Mouse (Mus musculus): ENCODE measurements around the gene Ap1s3. TPM values are rescaled to one million over a fixed set of nuclear protein-coding genes. Genes with fewer than 3 reads are reported as not detected.

The Ap1s3 gene
- polyA plus RNA-seq, 1 experiment from 2014 or later: not detected

DNA sequence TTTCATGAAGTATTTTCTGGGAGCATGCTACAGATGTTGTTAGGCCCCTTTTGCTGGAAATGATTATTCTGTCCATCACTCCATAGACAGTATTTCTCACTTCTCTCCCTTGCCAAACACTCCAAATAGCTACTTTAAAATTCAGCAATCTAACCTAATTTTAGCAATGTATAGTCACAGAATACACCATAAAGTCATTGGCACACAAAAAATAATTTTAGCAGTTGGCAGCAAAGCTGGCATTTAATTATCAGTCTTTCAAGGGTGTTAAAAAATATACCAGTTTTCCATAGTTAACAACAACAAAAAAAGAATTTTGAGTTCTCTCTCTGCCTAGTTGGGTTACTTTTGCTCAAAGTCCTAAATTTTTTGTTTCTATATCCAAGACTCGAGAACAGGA is 14.4 kb downstream of the Ap1s3 start:
- Histone ChIP-seq H3K27me3 (no peaks in the 10 kb centered on the region), H3K4me1 (replicated peaks) (no peaks in the 10 kb centered on the region)
- WGBS: 71% methylated on average over 1 of the region's 1 CpGs

DNA sequence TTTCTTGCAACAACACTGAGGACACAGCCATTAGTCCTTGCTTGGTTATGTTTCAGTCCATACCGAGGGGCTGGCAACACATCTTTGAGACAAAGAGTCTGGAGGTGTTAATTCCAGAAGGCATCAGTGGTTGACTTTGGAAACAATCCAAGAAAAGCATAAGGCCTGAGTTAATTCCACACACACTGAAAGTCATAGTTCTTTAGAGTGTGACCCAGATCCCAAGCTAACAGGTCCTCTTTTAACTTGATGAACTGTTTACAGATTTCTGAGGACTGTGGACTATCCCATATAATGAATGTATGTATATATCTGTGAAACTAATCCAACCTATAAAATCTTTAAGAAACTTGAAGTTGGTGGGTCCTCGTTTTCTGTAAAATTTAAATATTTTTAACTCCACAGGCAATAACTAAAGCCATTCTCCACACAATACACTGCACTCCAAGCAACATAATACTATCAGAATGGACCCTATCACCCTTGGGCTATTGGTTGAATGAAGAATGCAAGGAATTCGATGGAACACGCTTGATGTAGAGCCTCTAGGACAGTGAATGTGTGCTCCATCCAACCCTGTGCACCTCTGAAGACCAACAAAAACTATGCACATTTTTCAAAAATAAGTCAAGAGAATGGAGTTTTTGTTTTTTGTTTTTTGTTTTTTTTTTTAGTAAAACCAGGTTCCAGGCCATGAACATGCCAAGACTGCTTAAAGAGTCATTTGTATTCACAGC is 15.8 kb downstream of the Ap1s3 start:
- Histone ChIP-seq H3K27ac (no peak overlapping the region), H3K4me1 (replicated peaks) (no peaks in the 10 kb centered on the region), H3K9me3 (no peaks in the 10 kb centered on the region), H3K4me3 (no peak overlapping the region), H3K9ac (no peak overlapping the region), H3K4me2 (no peak overlapping the region), H3K27me3 (no peaks in the 10 kb centered on the region), H3K36me3 (no peaks in the 10 kb centered on the region)
- no peak for ATAC-seq (ENCODE audit: low FRiP score)
- WGBS: 86% methylated on average over 4 of the region's 4 CpGs

More for the DNA sequence above, 14.4 kb downstream of the Ap1s3 start:
- H3K4me2 ChIP-seq: no peak overlapping the region
- H3K9me3 ChIP-seq: no peaks in the 10 kb centered on the region
- H3K27ac ChIP-seq: no peak overlapping the region
- H3K9ac ChIP-seq: no peak overlapping the region
- H3K36me3 ChIP-seq: no peaks in the 10 kb centered on the region
- H3K4me3 ChIP-seq: no peak overlapping the region
- no peak for ATAC-seq (ENCODE audit: low FRiP score)

DNA sequence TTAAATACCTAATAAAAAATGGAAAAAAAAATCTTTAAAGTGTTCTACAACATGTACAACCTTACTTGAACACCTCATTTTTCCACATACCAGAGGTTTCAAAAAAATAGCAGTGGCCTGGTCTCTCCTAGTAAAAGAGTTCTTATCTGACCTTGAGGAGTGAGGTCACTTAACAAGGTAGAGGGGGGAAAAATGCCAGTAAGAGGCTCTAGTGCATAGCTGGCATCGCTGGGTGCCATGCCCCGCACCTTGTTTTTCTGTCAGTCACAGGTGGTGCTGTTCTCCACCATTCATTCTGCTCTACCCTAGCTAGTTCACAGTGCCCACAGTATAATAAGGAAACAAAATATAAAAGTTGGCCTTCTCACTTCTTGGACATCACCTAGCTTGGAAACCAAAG is 16.8 kb downstream of the Ap1s3 start:
- 97% methylated on average over 2 of the region's 2 CpGs for WGBS
- Histone ChIP-seq H3K36me3 (no peaks in the 10 kb centered on the region), H3K9ac (no peak overlapping the region), H3K4me3 (no peak overlapping the region), H3K27me3 (no peaks in the 10 kb centered on the region), H3K4me2 (no peak overlapping the region), H3K9me3 (no peaks in the 10 kb centered on the region), H3K27ac (no peak overlapping the region), H3K4me1 (replicated peaks) (no peaks in the 10 kb centered on the region)
- no peak for ATAC-seq (ENCODE audit: low FRiP score)

DNA sequence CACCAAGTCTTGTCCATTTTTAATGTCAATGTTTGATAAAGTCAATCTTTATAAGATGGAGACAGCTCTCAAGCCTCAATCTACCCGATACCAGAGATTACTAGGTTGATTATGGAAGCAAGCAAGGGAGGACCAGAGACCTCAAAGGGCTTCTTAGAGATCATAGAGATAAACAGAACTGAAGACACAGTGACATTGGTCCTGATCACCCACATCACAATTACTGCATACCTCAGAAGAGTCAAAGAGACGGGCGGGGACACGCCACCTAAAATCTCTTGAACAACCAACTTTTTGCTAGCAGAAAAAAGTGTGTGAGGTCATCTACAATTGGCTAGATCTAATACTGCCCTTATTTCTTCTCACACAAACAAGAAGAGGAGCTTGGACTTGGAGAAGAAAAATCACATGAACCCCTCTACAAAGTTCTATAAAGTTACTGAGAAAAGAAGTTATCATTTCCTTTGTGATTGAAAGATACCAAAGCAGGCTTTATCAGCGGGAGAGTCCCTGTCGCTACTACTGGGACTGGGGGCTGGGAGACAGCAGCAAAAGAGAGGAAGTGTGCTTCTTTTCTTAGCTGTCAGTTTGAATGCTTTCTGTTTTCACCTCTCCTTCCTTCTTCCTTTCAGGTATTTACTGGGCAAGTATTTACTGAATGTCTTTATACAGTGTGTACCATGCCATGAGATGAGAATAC is 28.2 kb downstream of the Ap1s3 start:
- no peaks in the 10 kb centered on the region for H3K27me3 ChIP-seq
- no peak overlapping the region for H3K27ac ChIP-seq
- H3K9ac ChIP-seq: no peak overlapping the region
- H3K4me2 ChIP-seq: no peak overlapping the region
- H3K9me3 ChIP-seq: no peaks in the 10 kb centered on the region
- 93% methylated on average over 6 of the region's 6 CpGs for WGBS
- no peaks in the 10 kb centered on the region; the same call in 1 of the 2 replicates for H3K4me1 ChIP-seq (replicated peaks)
- no peaks in the 10 kb centered on the region for H3K36me3 ChIP-seq
- no peak for ATAC-seq (ENCODE audit: low FRiP score)
- H3K4me3 ChIP-seq: no peak overlapping the region

DNA sequence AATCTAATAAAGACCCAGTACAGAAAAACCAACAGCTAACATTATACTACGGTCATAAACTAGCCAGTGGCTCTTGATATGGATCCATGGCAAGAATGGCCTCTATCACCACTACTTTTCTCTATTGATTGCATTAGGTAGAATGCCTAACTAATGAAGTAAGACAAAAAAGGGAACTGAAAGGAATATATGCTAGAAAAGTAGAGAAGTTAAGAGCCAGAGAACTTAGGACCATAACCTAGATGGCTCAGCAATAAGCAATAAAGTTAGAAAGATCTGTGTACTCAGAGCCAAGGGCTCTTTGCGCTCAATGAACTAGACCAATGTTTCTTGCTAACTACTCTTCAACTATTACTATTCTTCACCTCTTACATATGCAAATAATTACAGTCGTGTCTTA is 29.1 kb downstream of the Ap1s3 start:
- Histone ChIP-seq H3K9ac (no peak overlapping the region), H3K27ac (no peak overlapping the region), H3K4me2 (no peak overlapping the region), H3K9me3 (no peaks in the 10 kb centered on the region), H3K4me1 (replicated peaks) (no peaks in the 10 kb centered on the region; the same call in 1 of the 2 replicates), H3K36me3 (no peaks in the 10 kb centered on the region), H3K27me3 (no peaks in the 10 kb centered on the region), H3K4me3 (no peak overlapping the region)
- WGBS: 92% methylated on average over 3 of the region's 3 CpGs
- no peak for ATAC-seq (ENCODE audit: low FRiP score)

DNA sequence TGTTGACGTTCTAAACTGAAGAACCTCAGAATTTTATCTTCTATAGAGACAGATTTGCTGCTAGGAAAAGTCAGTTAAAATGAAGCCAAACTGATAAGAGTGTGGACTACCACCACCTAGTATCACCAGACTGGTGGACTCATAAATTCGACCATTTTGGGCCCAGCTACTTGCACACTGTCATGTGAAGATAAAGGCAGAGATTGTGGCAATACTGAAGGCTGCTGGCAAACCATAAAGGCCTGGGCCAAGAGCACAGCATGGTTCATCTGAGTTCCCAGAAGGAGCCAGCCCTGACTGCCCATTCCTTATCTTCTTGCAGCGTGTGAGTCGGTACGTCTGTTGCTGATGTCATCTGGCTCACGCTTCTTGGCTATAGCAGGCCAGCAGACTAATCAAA is 30.4 kb downstream of the Ap1s3 start:
- Histone ChIP-seq H3K9ac (no peak overlapping the region), H3K4me1 (replicated peaks) (no peaks in the 10 kb centered on the region; the same call in 1 of the 2 replicates), H3K36me3 (no peaks in the 10 kb centered on the region), H3K27ac (no peak overlapping the region), H3K4me3 (no peak overlapping the region), H3K27me3 (no peaks in the 10 kb centered on the region), H3K4me2 (no peak overlapping the region), H3K9me3 (no peaks in the 10 kb centered on the region)
- no peak for ATAC-seq (ENCODE audit: low FRiP score)
- 86% methylated on average over 6 of the region's 6 CpGs for WGBS

DNA sequence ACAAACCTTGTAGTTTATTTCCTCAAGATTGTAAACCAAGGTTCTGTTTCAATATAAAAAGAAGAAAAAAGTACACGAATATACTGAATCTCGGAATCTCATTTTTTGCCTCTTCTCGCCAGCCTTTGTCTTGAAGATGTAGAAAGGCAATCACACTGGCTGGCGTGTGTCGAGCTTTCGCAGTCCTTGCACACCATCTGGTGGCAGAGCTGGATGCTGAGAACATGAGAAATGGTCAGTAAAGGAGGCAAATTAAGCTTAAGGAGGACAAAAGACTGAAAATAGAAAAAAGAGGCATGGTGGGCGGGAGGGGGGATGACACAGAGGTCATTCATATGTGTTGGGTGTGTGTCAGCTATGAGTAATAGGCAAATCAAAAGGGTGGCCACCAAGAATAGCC is 31.6 kb downstream of the Ap1s3 start:
- no peak overlapping the region for H3K9ac ChIP-seq
- H3K27ac ChIP-seq: no peak overlapping the region
- no peaks in the 10 kb centered on the region for H3K27me3 ChIP-seq
- WGBS: 41% methylated on average over 7 of the region's 7 CpGs
- ATAC-seq (ENCODE audit: low FRiP score): peak; percentile 86
- H3K4me2 ChIP-seq: no peak overlapping the region
- no peaks in the 10 kb centered on the region for H3K9me3 ChIP-seq
- H3K4me3 ChIP-seq: no peak overlapping the region
- no peaks in the 10 kb centered on the region for H3K36me3 ChIP-seq
- H3K4me1 ChIP-seq (replicated peaks): no peaks in the 10 kb centered on the region; the same call in 1 of the 2 replicates

DNA sequence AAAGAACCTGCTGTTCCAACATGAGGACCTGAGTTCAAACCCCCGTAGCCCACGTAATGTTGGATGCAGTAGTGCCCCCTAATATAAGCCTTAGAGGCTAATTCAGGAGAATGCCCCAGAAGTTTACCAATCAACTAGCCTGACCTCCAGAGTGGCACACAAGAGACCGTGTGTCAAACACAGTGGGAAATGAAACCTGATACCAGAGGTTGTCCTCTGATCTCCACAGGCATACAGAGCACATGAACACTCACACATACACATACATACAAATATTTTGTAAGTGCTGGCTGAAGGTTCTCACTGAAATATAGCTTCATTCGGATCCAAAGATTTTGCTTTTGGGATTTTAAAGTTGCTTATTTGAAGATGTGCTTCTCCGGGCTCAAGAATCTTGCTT is 32.1 kb downstream of the Ap1s3 start:
- WGBS: 70% methylated on average over 5 of the region's 5 CpGs
- no peak overlapping the region for H3K4me2 ChIP-seq
- no peak for ATAC-seq (ENCODE audit: low FRiP score)
- H3K4me1 ChIP-seq (replicated peaks): no peaks in the 10 kb centered on the region; the same call in 1 of the 2 replicates
- H3K27ac ChIP-seq: no peak overlapping the region
- H3K27me3 ChIP-seq: no peaks in the 10 kb centered on the region
- no peaks in the 10 kb centered on the region for H3K36me3 ChIP-seq
- H3K9ac ChIP-seq: no peak overlapping the region
- H3K9me3 ChIP-seq: no peaks in the 10 kb centered on the region
- H3K4me3 ChIP-seq: no peak overlapping the region

DNA sequence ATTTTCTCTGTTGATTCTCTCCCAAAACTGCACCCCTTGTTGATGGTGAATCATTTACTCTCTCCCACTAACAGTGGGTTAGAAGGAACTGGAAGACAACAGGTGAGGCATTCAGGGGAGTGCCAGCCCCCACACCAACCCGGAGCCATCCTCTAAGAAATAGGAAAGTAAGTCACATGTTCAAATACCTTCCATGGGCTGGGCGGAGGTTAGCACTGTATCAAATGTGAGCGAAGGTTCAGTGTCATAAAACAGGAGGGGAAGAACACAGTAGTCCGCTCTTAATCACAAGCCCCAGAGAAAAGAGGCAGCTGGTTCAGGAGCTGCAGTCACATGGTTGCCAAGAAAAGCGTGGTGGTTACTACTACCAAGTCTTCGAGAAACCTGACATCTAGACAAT is 32.7 kb downstream of the Ap1s3 start:
- H3K9ac ChIP-seq: no peak overlapping the region
- H3K4me1 ChIP-seq (replicated peaks): no peaks in the 10 kb centered on the region; the same call in 1 of the 2 replicates
- 92% methylated on average over 6 of the region's 6 CpGs for WGBS
- no peaks in the 10 kb centered on the region for H3K9me3 ChIP-seq
- no peak overlapping the region for H3K4me2 ChIP-seq
- H3K27me3 ChIP-seq: no peaks in the 10 kb centered on the region
- ATAC-seq (ENCODE audit: low FRiP score): no peak
- no peaks in the 10 kb centered on the region for H3K36me3 ChIP-seq
- H3K4me3 ChIP-seq: no peak overlapping the region
- no peak overlapping the region for H3K27ac ChIP-seq

DNA sequence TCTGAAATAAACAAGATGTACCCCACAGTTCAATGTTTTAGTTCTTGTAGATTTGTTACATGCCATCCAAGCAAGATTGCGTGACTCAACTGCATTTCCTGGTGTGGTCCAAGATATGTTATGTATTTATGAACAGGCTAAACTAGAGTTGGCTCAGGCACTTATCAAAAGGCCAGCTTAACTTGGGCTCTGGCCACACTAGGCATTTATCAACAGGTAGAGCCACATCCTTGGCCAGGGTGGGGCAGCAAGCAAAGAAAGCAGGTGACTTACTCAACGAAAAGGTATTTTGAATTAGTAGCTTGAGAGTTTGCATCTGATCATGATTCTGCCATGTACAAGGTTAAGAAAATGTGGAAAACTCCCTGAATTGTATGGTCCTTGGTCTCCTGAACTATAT is 34.0 kb downstream of the Ap1s3 start:
- H3K4me1 ChIP-seq (replicated peaks): peaks cover 7% of the 10 kb centered on the region; the same call in 1 of the 2 replicates
- no peak overlapping the region for H3K4me3 ChIP-seq
- no peaks in the 10 kb centered on the region for H3K27me3 ChIP-seq
- H3K9me3 ChIP-seq: no peaks in the 10 kb centered on the region
- H3K36me3 ChIP-seq: no peaks in the 10 kb centered on the region
- ATAC-seq (ENCODE audit: low FRiP score): no peak
- H3K4me2 ChIP-seq: no peak overlapping the region
- H3K9ac ChIP-seq: no peak overlapping the region
- WGBS: 95% methylated on average over 2 of the region's 2 CpGs
- H3K27ac ChIP-seq: no peak overlapping the region

DNA sequence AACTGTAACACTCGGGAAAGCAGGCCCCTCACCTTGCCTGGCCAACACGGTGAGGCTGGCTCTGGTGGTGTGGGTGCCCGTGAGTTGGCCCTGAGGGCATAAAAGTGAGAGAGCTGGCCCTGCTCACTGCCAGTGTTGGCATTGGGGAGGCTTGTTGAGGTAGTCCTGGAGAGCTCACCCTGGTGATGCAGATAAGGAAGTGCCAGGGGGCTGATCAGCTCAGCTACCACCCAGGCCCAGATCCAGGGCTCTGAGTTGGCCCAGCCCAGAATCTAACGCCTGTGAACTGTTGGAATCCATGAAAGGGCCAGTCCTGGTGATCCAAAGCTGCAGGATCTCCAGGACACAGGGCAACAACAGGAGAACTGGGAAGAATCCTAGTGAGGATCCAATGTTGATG is 40.3 kb downstream of the Ap1s3 start:
- Histone ChIP-seq H3K27ac (no peak overlapping the region), H3K4me3 (no peak overlapping the region), H3K4me1 (replicated peaks) (0 out of 2 replicates have a peak, but pooled peaks cover 7% of the 10 kb centered on the region), H3K9ac (no peak overlapping the region), H3K27me3 (no peaks in the 10 kb centered on the region), H3K4me2 (no peak overlapping the region), H3K9me3 (no peaks in the 10 kb centered on the region), H3K36me3 (no peaks in the 10 kb centered on the region)
- 0 out of 2 replicates have a peak, but pooled peaks have one; percentile 13 for ATAC-seq (ENCODE audit: low FRiP score)
- WGBS: 90% methylated on average over 4 of the region's 4 CpGs

DNA sequence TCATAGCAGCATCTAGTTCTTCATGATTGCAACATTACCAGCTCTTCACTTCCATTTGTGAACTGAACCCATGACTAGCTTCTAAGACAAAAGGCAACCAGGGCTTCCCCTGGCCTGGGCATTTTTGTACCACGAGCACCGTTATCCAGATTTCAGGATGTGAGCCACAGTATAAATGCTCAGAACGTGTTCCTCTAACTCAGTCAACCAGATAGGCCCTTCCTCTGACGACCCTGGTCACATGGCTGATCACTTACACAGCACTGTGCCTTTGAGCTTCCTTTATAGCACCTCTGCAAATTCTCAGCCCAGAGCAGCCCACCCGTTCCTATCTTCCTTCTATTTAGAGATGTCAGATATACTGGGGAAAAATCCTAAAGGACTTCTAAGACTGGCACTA is 42.0 kb downstream of the Ap1s3 start:
- Histone ChIP-seq H3K9me3 (no peaks in the 10 kb centered on the region), H3K4me2 (no peak overlapping the region), H3K4me3 (no peak overlapping the region), H3K27ac (no peak overlapping the region), H3K4me1 (replicated peaks) (0 out of 2 replicates have a peak, but pooled peaks cover 7% of the 10 kb centered on the region), H3K36me3 (no peaks in the 10 kb centered on the region), H3K27me3 (no peaks in the 10 kb centered on the region), H3K9ac (no peak overlapping the region)
- no peak for ATAC-seq (ENCODE audit: low FRiP score)
- WGBS: 93% methylated on average over 5 of the region's 5 CpGs

DNA sequence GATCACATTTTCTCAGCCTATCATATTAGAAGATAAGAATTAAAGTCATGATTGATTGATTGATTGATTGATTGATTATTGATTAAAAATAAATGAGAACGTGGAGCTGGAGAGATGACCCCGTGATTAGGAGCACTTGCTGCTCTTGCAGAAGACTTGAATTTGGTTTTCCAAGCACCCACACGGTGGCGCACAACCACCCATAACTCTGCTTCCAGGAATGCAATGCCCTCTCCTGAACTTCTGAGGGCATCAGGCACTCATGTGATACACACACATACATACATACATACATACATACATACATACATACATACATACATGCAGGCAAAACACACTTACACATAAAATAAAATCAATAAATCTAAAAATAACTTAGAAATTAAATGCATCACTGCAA is 45.6 kb downstream of the Ap1s3 start:
- Histone ChIP-seq H3K4me1 (replicated peaks) (no peaks in the 10 kb centered on the region), H3K4me3 (no peak overlapping the region), H3K27me3 (no peaks in the 10 kb centered on the region), H3K36me3 (no peaks in the 10 kb centered on the region), H3K9ac (no peak overlapping the region), H3K4me2 (no peak overlapping the region), H3K9me3 (no peaks in the 10 kb centered on the region), H3K27ac (no peak overlapping the region)
- 66% methylated on average over 4 of the region's 4 CpGs for WGBS
- ATAC-seq (ENCODE audit: low FRiP score): no peak
